Mouse (Mus musculus) midbrain, embryonic 16.5 days (tissue): Measurements from ENCODE around the gene Ccdc167. TPM values are rescaled to one million over a fixed set of nuclear protein-coding genes. Genes with fewer than 3 reads are reported as not detected.

Experiments
- ATAC-seq: fragments of 200-750 bp; cut with Nextera tagmentation; 2 replicates; pipeline ENCODE4 v1.8.0; 2017; ENCODE audit warnings: moderate TSS enrichment
- H3K27ac ChIP-seq: fragments of 300-500 bp; sonication (generic); 2 replicates; pipeline ENCODE4 v1.5.1; 2014; ENCODE audit warnings: mild to moderate bottlenecking, low read length, mixed read lengths
- H3K27me3 ChIP-seq: fragments of 300-500 bp; sonication (generic); 2 replicates; pipeline ENCODE4 v1.6.1; 2014; ENCODE audit warnings: low read depth, low read length, mixed read lengths; ENCODE audit not compliant: control insufficient read depth, insufficient read depth
- H3K36me3 ChIP-seq: fragments of 300-500 bp; sonication (generic); 2 replicates; pipeline ENCODE4 v1.6.1; 2014; ENCODE audit warnings: mild to moderate bottlenecking, low read length, moderate library complexity, mixed read lengths; ENCODE audit not compliant: control insufficient read depth, insufficient read depth
- H3K4me1 ChIP-seq: fragments of 300-500 bp; sonication (generic); 2 replicates; pipeline ENCODE4 v1.6.1; 2014; ENCODE audit warnings: mild to moderate bottlenecking, low read length, mixed read lengths; ENCODE audit not compliant: control insufficient read depth, insufficient read depth
- H3K4me2 ChIP-seq: fragments of 300-500 bp; sonication (generic); 2 replicates; pipeline ENCODE4 v1.6.1; 2014; ENCODE audit warnings: mild to moderate bottlenecking, low read length, mixed read lengths
- H3K4me3 ChIP-seq: fragments of 300-500 bp; sonication (generic); 2 replicates; pipeline ENCODE4 v1.5.1; 2014; ENCODE audit warnings: low read depth, mild to moderate bottlenecking, low read length, moderate library complexity, mixed read lengths
- H3K9ac ChIP-seq: fragments of 300-500 bp; sonication (generic); 2 replicates; pipeline ENCODE4 v1.6.1; 2014; ENCODE audit warnings: low read depth, low read length, mixed read lengths
- H3K9me3 ChIP-seq: fragments of 300-500 bp; sonication (generic); replicated peaks from 2 replicates; pipeline ENCODE4 v1.6.1; 2014; ENCODE audit warnings: mild to moderate bottlenecking, low read length, mixed read lengths; ENCODE audit not compliant: control insufficient read depth, poor library complexity, severe bottlenecking
- WGBS: fragments of 180-500 bp; shearing (Covaris S2); extraction: QIAGEN DNeasy Blood & Tissue Kit; methylation state at CpG from one replicate; pipeline ENCODE4 v1.1.7; 2014; 5-methylcytosine and 5-hydroxymethylcytosine counted together
- polyA plus RNA-seq: library from polyadenylated mRNA; unstranded; fragments of >200 nt; fragmentation: Nextera tagmentation; extraction: Ambion mirVana; gene quantifications from 2 replicates; pipeline ENCODE4 v1.2.1, GENCODE M21; 2015

The Ccdc167 gene
- polyA plus RNA-seq, 1 experiment from 2014 or later = 10.9 TPM

- H3K36me3 ChIP-seq = peaks cover 28% of the 10 kb centered on the region
- H3K4me1 ChIP-seq = no peaks in the 10 kb centered on the region
Observed at GRCm38 (mm10) chr17:29682261-29682660, 34.6 kb downstream of the Ccdc167 start.

DNA sequence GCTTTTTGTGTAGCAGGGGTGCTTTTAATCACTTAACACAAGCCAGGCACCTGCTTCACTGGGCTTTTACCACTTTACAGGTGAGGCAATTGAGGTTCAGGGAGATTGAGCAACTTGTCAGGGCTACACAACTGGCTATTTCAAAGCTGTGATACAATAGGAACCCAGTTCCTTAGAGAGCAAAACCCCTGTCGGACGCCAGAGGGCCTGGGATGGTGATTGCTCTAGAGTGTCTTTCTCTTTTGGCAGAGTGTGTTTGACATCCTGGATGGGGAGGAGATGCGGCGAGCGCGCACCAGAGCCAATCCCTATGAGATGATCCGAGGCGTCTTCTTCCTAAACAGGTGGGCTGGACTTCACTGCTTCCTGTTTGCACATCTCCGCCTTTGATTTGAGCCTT is 35.2 kb downstream of the Ccdc167 start:
- ATAC-seq = no peak
- H3K36me3 ChIP-seq = peaks cover 32% of the 10 kb centered on the region

More at GRCm38 (mm10) chr17:29682261-29682660, 34.6 kb downstream of the Ccdc167 start:
- Histone ChIP-seq H3K4me3 (no peak overlapping the region), H3K4me2 (no peak overlapping the region), H3K9ac (no peak overlapping the region), H3K27ac (no peak overlapping the region), H3K27me3 (no peaks in the 10 kb centered on the region), H3K9me3 (no peaks in the 10 kb centered on the region)
- 71% methylated on average over 7 of the region's 7 CpGs for WGBS
- no peak for ATAC-seq

GRCm38 (mm10) chr17:29680921-29681320 is 35.9 kb downstream of the Ccdc167 start:
- WGBS = 96% methylated on average over 2 of the region's 2 CpGs
- H3K36me3 ChIP-seq = peaks cover 32% of the 10 kb centered on the region
- H3K9ac ChIP-seq = no peak overlapping the region
- no peaks in the 10 kb centered on the region for H3K4me1 ChIP-seq
- no peaks in the 10 kb centered on the region for H3K9me3 ChIP-seq
- H3K27ac ChIP-seq = no peak overlapping the region; the same call in 1 of the 2 replicates
- H3K4me2 ChIP-seq = no peak overlapping the region
- no peak for ATAC-seq
- no peak overlapping the region for H3K4me3 ChIP-seq
- no peaks in the 10 kb centered on the region for H3K27me3 ChIP-seq

More for the DNA sequence above, 35.2 kb downstream of the Ccdc167 start:
- WGBS = 96% methylated on average over 9 of the region's 9 CpGs
- Histone ChIP-seq H3K9ac (no peak overlapping the region), H3K27ac (no peak overlapping the region), H3K4me3 (no peak overlapping the region), H3K9me3 (no peaks in the 10 kb centered on the region), H3K4me1 (no peaks in the 10 kb centered on the region), H3K27me3 (no peaks in the 10 kb centered on the region), H3K4me2 (no peak overlapping the region)

DNA sequence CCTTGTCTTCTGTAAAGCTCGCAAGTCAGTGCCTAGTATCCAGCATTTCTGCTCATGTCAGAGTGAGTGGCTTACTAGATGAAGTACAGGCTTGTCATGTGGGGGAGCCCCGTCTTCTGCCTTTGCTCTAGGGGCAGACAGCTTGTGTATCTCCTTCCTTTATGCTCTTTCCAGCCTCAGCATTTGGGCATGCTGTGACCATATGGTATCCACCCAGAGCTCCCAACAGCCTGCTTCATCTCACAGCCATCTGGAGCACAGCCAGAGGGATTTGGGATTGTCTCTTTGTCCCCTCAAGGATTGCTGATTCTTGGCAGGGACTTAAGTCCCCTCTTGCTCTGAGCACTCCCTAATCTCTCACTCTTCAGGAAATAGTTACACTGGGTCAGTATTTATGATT is 36.7 kb downstream of the Ccdc167 start:
- H3K9me3 ChIP-seq = no peaks in the 10 kb centered on the region
- H3K36me3 ChIP-seq = peaks cover 29% of the 10 kb centered on the region
- 62% methylated on average over 2 of the region's 2 CpGs for WGBS
- no peak for ATAC-seq
- H3K4me3 ChIP-seq = no peak overlapping the region
- H3K27me3 ChIP-seq = no peaks in the 10 kb centered on the region
- peak overlapping the region; percentile 61; the same call in 1 of the 2 replicates for H3K27ac ChIP-seq
- no peaks in the 10 kb centered on the region for H3K4me1 ChIP-seq
- H3K9ac ChIP-seq = no peak overlapping the region
- no peak overlapping the region for H3K4me2 ChIP-seq

- H3K4me1 ChIP-seq = no peaks in the 10 kb centered on the region
- no peaks in the 10 kb centered on the region for H3K9me3 ChIP-seq
- H3K36me3 ChIP-seq = peaks cover 31% of the 10 kb centered on the region
- WGBS = 79% methylated on average over 6 of the region's 6 CpGs
- no peak for ATAC-seq
- no peak overlapping the region for H3K27ac ChIP-seq
- H3K9ac ChIP-seq = no peak overlapping the region
- no peak overlapping the region for H3K4me2 ChIP-seq
- H3K4me3 ChIP-seq = no peak overlapping the region
- no peaks in the 10 kb centered on the region for H3K27me3 ChIP-seq
Observed at GRCm38 (mm10) chr17:29679038-29679767, 37.6 kb downstream of the Ccdc167 start.

GRCm38 (mm10) chr17:29678526-29678925 is 38.3 kb downstream of the Ccdc167 start:
- H3K9me3 ChIP-seq = no peaks in the 10 kb centered on the region
- WGBS = 89% methylated on average over 8 of the region's 8 CpGs
- no peak for ATAC-seq
- H3K4me2 ChIP-seq = no peak overlapping the region
- H3K36me3 ChIP-seq = peaks cover 26% of the 10 kb centered on the region
- no peaks in the 10 kb centered on the region for H3K4me1 ChIP-seq
- no peaks in the 10 kb centered on the region for H3K27me3 ChIP-seq
- H3K9ac ChIP-seq = no peak overlapping the region
- no peak overlapping the region for H3K4me3 ChIP-seq
- H3K27ac ChIP-seq = no peak overlapping the region

DNA sequence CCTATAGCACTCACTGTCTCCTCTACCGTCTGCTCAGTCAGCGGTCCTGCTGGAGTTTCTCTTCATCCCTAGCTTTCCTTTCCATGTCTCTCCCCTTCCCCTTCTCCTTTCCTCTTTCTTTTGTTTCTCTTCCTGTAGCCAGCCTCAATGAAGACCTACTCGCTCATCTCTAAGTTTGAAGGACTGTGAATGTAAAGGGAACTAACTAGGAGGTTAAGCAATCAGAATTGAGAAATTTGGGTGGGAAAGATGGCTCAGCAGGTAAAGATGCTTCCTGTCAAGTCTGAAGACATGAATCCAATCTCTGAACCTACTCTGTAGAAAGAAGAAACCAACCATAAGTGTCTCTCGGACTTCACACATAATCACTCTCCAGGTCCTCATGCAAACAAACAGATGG is 43.5 kb downstream of the Ccdc167 start:
- H3K27ac ChIP-seq = no peak overlapping the region
- WGBS = 98% methylated on average over 4 of the region's 4 CpGs
- peaks cover 1% of the 10 kb centered on the region; the same call in 1 of the 2 replicates for H3K4me1 ChIP-seq
- peaks cover 10% of the 10 kb centered on the region for H3K36me3 ChIP-seq
- no peak overlapping the region for H3K4me3 ChIP-seq
- no peaks in the 10 kb centered on the region for H3K9me3 ChIP-seq
- no peaks in the 10 kb centered on the region for H3K27me3 ChIP-seq
- no peak for ATAC-seq
- no peak overlapping the region for H3K9ac ChIP-seq
- no peak overlapping the region for H3K4me2 ChIP-seq

DNA sequence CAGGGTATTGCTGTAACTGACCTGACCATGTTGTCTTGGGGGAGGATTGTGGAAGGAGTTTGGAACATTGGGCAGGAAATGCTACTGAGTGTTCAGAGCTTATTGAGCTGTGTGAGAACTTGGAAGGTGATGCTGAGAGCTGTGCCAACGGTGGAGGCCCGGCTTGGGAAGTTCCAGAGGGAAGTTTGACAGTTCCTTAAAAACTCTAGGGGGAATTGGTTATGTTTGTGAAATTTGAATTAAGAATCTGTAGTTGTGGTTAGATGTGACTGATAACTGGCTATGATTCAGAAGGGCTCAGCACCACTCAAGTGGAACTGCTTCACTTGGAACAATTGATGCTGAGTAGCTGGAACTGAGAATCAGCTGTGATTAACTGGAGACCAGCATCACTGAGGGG is 45.8 kb downstream of the Ccdc167 start:
- peaks cover 9% of the 10 kb centered on the region; the same call in 1 of the 2 replicates for H3K4me1 ChIP-seq
- no peak overlapping the region for H3K4me2 ChIP-seq
- no peak overlapping the region for H3K9ac ChIP-seq
- H3K27me3 ChIP-seq = no peaks in the 10 kb centered on the region
- WGBS = 85% methylated on average over 2 of the region's 2 CpGs
- no peak overlapping the region; the same call in 1 of the 2 replicates for H3K27ac ChIP-seq
- no peaks in the 10 kb centered on the region for H3K9me3 ChIP-seq
- H3K36me3 ChIP-seq = peaks cover 4% of the 10 kb centered on the region; the same call in 1 of the 2 replicates
- no peak for ATAC-seq
- no peak overlapping the region for H3K4me3 ChIP-seq

DNA sequence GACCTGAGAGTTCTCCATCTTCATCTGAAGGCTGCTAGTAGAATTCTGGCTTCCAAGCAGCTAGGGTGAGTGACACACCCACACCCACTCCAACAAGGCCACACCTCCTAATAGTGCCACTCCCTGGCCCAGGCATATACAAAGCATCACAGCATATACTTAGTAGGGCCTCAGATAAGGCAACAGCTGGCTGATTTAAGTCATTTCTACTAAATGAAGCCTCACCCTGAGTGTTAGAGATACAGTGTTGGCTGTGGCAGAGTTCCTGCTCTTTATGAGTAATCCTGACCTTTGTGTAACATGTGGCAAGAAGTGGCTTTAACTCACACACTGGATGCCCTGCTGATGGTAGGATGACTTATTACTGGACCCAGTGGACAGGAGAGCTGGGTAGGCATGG is 46.9 kb downstream of the Ccdc167 start:
- no peaks in the 10 kb centered on the region for H3K9me3 ChIP-seq
- H3K36me3 ChIP-seq = peaks cover 2% of the 10 kb centered on the region; the same call in 1 of the 2 replicates
- H3K4me2 ChIP-seq = no peak overlapping the region
- no peaks in the 10 kb centered on the region for H3K27me3 ChIP-seq
- no peak overlapping the region for H3K27ac ChIP-seq
- H3K4me3 ChIP-seq = no peak overlapping the region
- no peak overlapping the region for H3K9ac ChIP-seq
- ATAC-seq = no peak
- H3K4me1 ChIP-seq = peaks cover 9% of the 10 kb centered on the region; the same call in 1 of the 2 replicates
